Mouse (Mus musculus) C2C12 (cell line): ENCODE data around the gene Slc5a2. TPM values are rescaled to one million over a fixed set of nuclear protein-coding genes. Genes with fewer than 3 reads are reported as not detected.

Source experiments
- H3K27me3 ChIP-seq: one replicate; pipeline ENCODE4 v1.6.1; 2011; ENCODE audit not compliant: control insufficient read depth, insufficient read depth, insufficient read length
- H3K36me3 ChIP-seq: one replicate; pipeline ENCODE4 v1.6.1; 2011; ENCODE audit not compliant: control insufficient read depth, insufficient read depth
- H3K4me3 ChIP-seq: one replicate; pipeline ENCODE4 v1.5.1; 2011; ENCODE audit warnings: mild to moderate bottlenecking, control low read depth; ENCODE audit not compliant: poor library complexity, insufficient read depth, severe bottlenecking
- H3K79me2 ChIP-seq: one replicate; pipeline ENCODE4 v1.6.1; 2011; ENCODE audit not compliant: control insufficient read depth, insufficient read depth
- H3K79me3 ChIP-seq: one replicate; pipeline ENCODE4 v1.6.1; 2011; ENCODE audit warnings: low read depth, control low read depth
- H3ac ChIP-seq: one replicate; pipeline ENCODE3; 2011; ENCODE audit warnings: low read depth; ENCODE audit not compliant: control insufficient read depth, insufficient read length
- CEBPB ChIP-seq: IDR thresholded peaks from one replicate; pipeline ENCODE4 v1.6.1; 2011; ENCODE audit warnings: low read depth, mild to moderate bottlenecking, control low read depth, moderate library complexity
- CTCF ChIP-seq: IDR thresholded peaks from one replicate; pipeline ENCODE4 v1.5.1; 2011; ENCODE audit not compliant: control insufficient read depth, insufficient read depth, insufficient read length
- FOSL1 ChIP-seq: IDR thresholded peaks from one replicate; pipeline ENCODE4 v1.8.0; 2011; ENCODE audit warnings: mild to moderate bottlenecking, low read length; ENCODE audit not compliant: poor library complexity, insufficient read depth, severe bottlenecking
- MAX ChIP-seq: IDR thresholded peaks from one replicate; pipeline ENCODE4 v1.6.1; 2011; ENCODE audit warnings: mild to moderate bottlenecking, control low read depth
- MYOD1 ChIP-seq: IDR thresholded peaks from one replicate; pipeline ENCODE4 v1.6.1; 2011; ENCODE audit warnings: low read depth; ENCODE audit not compliant: control insufficient read depth, insufficient read length
- MYOG ChIP-seq: IDR thresholded peaks from one replicate; pipeline ENCODE4 v1.6.1; 2011; ENCODE audit not compliant: control insufficient read depth, insufficient read length; ENCODE audit errors: extremely low read depth
- USF1 ChIP-seq: IDR thresholded peaks from one replicate; pipeline ENCODE4 v1.6.1; 2011; ENCODE audit warnings: low read depth, mild to moderate bottlenecking, control low read depth, moderate library complexity
- polyA plus RNA-seq: library from polyadenylated mRNA; unstranded; fragments of >200 nt; fragmentation: generic; extraction: Trizol; gene quantifications from one replicate; pipeline ENCODE4 v1.2.1, GENCODE M21; 2012; ENCODE audit warnings: missing spikeins

Gene Slc5a2
- polyA plus RNA-seq, 1 experiment: not detected

- H3K79me2 ChIP-seq: no peaks in the 10 kb centered on the region
- H3K4me3 ChIP-seq: no peak overlapping the region
- peaks cover 6% of the 10 kb centered on the region for H3K36me3 ChIP-seq
- no peaks in the 10 kb centered on the region for H3K79me3 ChIP-seq
- no peak overlapping the region for H3ac ChIP-seq
- H3K27me3 ChIP-seq: no peaks in the 10 kb centered on the region
- TF ChIP-seq CTCF: peak; percentile 12
- TF ChIP-seq USF1: peak; percentile 32
- TF ChIP-seq CEBPB: no peak
Observed at GRCm38 (mm10) chr7:128288923-128289544, 23.6 kb downstream of the Slc5a2 start.

- Histone ChIP-seq H3K79me2 (peaks cover 5% of the 10 kb centered on the region), H3K4me3 (no peak overlapping the region)
- TF ChIP-seq MAX (no peak), CEBPB (no peak), MYOD1 (no peak), CTCF (no peak), MYOG (no peak), FOSL1 (no peak), USF1 (no peak)
Observed at GRCm38 (mm10) chr7:128294785-128295184, 29.3 kb downstream of the Slc5a2 start.

GRCm38 (mm10) chr7:128296514-128296913, 31.1 kb downstream of the Slc5a2 start:
- H3K4me3 ChIP-seq: no peak overlapping the region

More at GRCm38 (mm10) chr7:128294785-128295184, 29.3 kb downstream of the Slc5a2 start:
- H3K27me3 ChIP-seq: no peaks in the 10 kb centered on the region
- H3ac ChIP-seq: no peak overlapping the region
- no peaks in the 10 kb centered on the region for H3K36me3 ChIP-seq
- peaks cover 3% of the 10 kb centered on the region for H3K79me3 ChIP-seq

GRCm38 (mm10) chr7:128297291-128297616, 31.8 kb downstream of the Slc5a2 start:
- Histone ChIP-seq H3K4me3 (peak overlapping the region; percentile 44), H3ac (peak overlapping the region; percentile 93), H3K79me3 (peaks cover 3% of the 10 kb centered on the region), H3K79me2 (peaks cover 5% of the 10 kb centered on the region), H3K27me3 (no peaks in the 10 kb centered on the region), H3K36me3 (no peaks in the 10 kb centered on the region)
- TF ChIP-seq CTCF (no peak), MYOG (no peak), USF1 (no peak), MYOD1 (no peak), MAX (no peak), CEBPB (no peak), FOSL1 (no peak)

More at GRCm38 (mm10) chr7:128296514-128296913, 31.1 kb downstream of the Slc5a2 start:
- H3K36me3 ChIP-seq: no peaks in the 10 kb centered on the region
- no peak overlapping the region for H3ac ChIP-seq
- TF ChIP-seq CEBPB (no peak), MAX (no peak), USF1 (no peak), MYOD1 (no peak), CTCF (no peak), FOSL1 (no peak), MYOG (no peak)
- H3K79me3 ChIP-seq: peaks cover 3% of the 10 kb centered on the region
- no peaks in the 10 kb centered on the region for H3K27me3 ChIP-seq
- peaks cover 5% of the 10 kb centered on the region for H3K79me2 ChIP-seq

- H3K27me3 ChIP-seq: no peaks in the 10 kb centered on the region
- H3ac ChIP-seq: peak within 1 kb of the TSS; percentile 93
- H3K79me2 ChIP-seq: peaks cover 5% of the 10 kb centered on the region
- H3K36me3 ChIP-seq: no peaks in the 10 kb centered on the region
- TF ChIP-seq MAX: peak; percentile 19
- no peak for TF ChIP-seq MYOG
- H3K4me3 ChIP-seq: peak within 1 kb of the TSS; percentile 44
- H3K79me3 ChIP-seq: peaks cover 3% of the 10 kb centered on the region
Observed at GRCm38 (mm10) chr7:128297617-128298480, 32.4 kb downstream of the Slc5a2 start, which contains the start of gene BC017158. Gene BC017158 (minus strand): TSS chr7:128298170.
